Mouse (Mus musculus) layer of hippocampus, adult 6 months (tissue): ENCODE measurements around the gene Ireb2. TPM values are rescaled to one million over a fixed set of nuclear protein-coding genes. Genes with fewer than 3 reads are reported as not detected.

Source experiments
- long read RNA-seq, 2 experiments: library from polyadenylated mRNA; unstranded; transcript quantifications; one replicate each; pipeline ENCODE4 v2.0.0; 2019 to 2020
- polyA plus RNA-seq: library from polyadenylated mRNA; unstranded; fragments of <200 nt; fragmentation: Nextera tagmentation; gene quantifications from 2 replicates; pipeline ENCODE4 v1.2.3, GENCODE M21; 2021

The Ireb2 gene
- polyA plus RNA-seq, result 4.5 and 5.9 TPM in 2 replicates
- long read RNA-seq, experiment 1, partial matches to known transcripts, result 11 of 13 reads
- long read RNA-seq, experiment 1, other reads (novel, unspliced or antisense), result 2 of 13 reads
- long read RNA-seq, experiment 2, full-length matches to known transcripts, result 16 of 28 reads
- long read RNA-seq, experiment 2, partial matches to known transcripts, result 9 of 28 reads
- long read RNA-seq, experiment 2, other reads (novel, unspliced or antisense), result 3 of 28 reads

GRCm38 (mm10) chr9:54863363-54864281 lies at the start of gene Ireb2:
Gene Ireb2, plus strand, starts transcription at chr9:54863789.

GRCm38 (mm10) chr9:54917010-54917677 lies 53.6 kb downstream of the Ireb2 start, which contains the start of gene Hykk:
Gene Hykk, plus strand, starts transcription at chr9:54917283.

GRCm38 (mm10) chr9:54950575-54951321 lies 87.2 kb downstream of the Ireb2 start, which contains the start of the genes Psma4 and AY074887:
Gene Psma4, plus strand, starts transcription at chr9:54950790.
Gene AY074887, minus strand, starts transcription at chr9:54950998.

Other genes starting within 250 kb of the Ireb2 start
- gene Acsbg1, start 201.9 kb upstream of the Ireb2 start, polyA plus RNA-seq, result 205 and 207 TPM in 2 replicates
- gene Dnaja4, start 164.9 kb upstream of the Ireb2 start, polyA plus RNA-seq, result 9.6 and 9.9 TPM in 2 replicates
- gene Wdr61, start 129.3 kb upstream of the Ireb2 start, polyA plus RNA-seq, result 78.7 and 81.5 TPM in 2 replicates
- gene Crabp1, start 99.0 kb upstream of the Ireb2 start, polyA plus RNA-seq, result 1.8 and 2.9 TPM in 2 replicates
- 0.87 and 1.1 TPM in 2 replicates for gene Hykk, start 53.5 kb downstream of the Ireb2 start, polyA plus RNA-seq
- 123 and 126 TPM in 2 replicates for gene Psma4, start 87.0 kb downstream of the Ireb2 start, polyA plus RNA-seq
- gene AY074887, start 87.2 kb downstream of the Ireb2 start, polyA plus RNA-seq, result 0.48 and 1.1 TPM in 2 replicates
- 0.38 and 0.59 TPM in 2 replicates for gene Chrna5, start 117.1 kb downstream of the Ireb2 start, polyA plus RNA-seq
- 0.20 and 0.33 TPM in 2 replicates for gene Chrna3, start 162.8 kb downstream of the Ireb2 start, polyA plus RNA-seq
- gene Chrnb4, start 185.0 kb downstream of the Ireb2 start, polyA plus RNA-seq, result 0.35 and 1.3 TPM in 2 replicates